Mouse (Mus musculus) liver (tissue): ENCODE data around the gene Cbln1.

ENCODE experiments used
- DNase-seq: peaks from one replicate; pipeline ENCODE4 v3.0.0-alpha.2; 2020; ENCODE audit warnings: mixed read lengths

Cbln1 gene

DNA sequence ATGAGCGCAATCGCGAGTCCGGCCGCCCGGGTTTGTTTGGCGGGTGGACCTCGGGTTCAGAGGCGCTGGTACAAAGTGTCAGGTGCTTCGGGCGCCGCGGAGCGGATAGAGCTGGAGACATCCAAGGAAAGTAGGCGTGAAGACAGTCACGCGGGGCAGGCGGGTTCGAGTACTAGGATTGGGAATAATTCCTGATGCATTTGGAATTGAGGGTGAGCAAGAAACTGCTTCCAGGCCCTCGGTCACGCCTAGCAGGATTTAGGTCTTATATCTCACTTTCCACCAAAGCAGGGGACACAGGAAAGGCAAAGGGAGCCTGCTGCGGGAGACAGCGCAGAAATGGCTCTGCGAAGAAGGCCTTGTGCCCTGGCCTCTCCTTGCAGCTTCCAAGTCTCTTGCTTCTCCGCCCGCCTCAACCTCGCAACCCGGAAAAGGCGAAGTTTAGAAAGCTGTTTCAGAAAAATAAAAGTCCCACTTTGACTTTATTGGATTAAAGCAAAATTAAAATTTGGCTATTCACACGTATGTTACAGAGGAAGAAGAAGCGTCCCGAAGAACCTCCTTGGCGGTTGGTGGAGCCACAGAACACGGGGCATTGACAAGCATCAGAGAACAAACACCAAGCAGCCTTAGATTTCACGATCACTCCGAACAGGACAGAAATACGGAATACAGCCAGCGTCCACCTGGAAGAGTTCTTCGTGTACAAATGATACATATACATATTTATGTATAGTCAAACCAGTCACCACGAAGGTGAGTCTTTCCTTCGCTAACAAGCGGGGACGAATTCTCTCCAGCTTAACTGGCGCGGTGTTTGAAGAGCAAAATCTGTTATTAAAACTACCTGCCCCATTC, 3.2 kb downstream of the Cbln1 start:
- DNase-seq = no peak

DNA sequence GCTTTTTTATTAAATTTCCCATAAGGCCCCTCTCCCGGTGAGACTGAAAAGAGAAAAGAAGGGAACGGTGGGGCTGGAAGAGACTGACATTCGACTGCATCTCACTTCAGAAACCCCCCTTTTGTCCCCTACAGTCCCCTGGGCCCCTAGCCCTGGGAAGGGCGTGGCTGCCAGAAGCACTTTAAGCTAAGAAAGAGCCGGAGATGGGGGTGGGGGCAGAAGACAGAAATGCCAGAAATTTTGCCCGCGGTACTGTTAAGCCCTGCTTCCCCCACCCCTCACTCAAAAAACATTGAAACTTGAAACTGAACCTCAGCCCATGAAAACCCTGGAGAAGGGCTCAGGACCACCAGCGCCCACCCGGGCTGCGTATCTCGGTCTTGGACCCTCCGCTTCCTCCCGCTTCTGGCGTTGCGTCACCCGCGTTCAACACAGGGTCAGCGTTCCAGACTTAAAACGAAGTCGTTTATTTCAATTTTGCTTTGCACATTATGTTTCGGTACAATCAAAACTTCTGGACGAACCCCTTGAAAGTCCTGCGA, 3.9 kb downstream of the Cbln1 start:
- DNase-seq = no peak

DNA sequence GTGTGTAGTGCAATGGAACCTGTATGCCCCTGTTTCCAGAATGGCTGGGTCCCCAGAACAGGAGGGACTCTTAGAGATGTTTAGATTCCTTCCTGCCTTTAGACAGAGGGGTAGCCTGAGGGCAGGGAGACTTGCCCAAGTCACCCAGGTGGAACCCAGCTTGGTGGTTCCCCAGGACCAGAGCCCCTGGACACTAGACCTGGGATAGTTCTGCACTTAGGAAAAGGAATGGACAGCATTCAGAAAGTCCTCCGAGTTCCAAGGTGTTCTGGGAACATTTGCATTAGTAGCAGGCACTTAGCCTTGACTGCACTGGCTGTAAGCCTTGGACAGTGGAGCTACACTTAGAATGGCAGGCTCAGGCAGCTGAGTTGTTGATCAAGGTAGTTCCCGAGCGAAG, 4.5 kb downstream of the Cbln1 start:
- no peak for DNase-seq

DNA sequence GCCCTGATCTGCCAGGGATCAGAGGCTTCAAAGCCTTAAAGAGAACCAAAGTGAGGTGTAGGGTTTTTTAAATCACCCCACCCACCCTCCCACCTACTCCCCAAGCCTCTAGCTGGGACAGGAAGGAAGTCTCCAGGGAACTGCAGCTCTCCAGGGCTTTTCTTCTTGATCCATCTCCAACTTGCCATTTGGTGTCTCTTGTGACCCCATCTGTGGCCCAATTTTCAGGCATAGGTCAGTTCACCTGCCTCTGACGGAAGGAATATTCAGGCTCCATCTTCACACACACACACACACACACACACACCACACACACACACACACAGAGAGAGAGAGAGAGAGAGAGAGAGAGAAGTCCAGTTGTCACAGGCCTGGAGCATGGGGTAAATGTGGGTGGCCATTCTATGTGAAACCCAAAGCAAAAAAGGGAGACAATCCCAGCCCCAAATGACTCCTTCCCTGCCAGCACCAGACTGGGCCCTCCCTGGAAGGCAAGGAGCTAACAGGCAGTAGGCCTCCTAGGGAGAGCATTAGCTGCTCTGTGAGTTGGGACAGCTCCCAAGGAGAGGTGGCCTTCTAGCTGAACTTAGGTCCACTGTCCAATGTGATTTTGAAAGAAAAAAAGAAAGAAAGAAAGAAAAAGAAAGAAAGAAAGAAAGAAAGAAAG, 5.3 kb downstream of the Cbln1 start:
- no peak for DNase-seq

DNA sequence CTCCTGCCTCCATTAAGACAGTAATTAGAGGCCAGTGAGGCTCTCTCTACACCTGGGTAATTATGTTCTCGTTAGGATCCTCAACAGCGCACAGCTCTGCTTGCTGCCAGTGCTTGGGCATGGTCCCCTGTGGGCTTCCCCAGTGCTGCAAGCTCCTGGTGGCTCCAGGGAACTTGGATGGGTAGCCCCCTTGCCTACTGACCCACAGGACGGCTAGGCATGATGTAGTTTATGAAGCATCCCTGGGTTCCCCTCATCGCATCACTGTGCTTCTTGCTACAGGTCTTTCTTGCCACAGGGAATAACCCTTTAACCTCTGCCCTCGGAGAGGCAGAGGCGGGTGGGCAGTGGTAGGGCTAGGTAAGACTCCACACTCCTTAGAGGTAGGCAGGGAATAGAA, 6.1 kb downstream of the Cbln1 start:
- DNase-seq = no peak

DNA sequence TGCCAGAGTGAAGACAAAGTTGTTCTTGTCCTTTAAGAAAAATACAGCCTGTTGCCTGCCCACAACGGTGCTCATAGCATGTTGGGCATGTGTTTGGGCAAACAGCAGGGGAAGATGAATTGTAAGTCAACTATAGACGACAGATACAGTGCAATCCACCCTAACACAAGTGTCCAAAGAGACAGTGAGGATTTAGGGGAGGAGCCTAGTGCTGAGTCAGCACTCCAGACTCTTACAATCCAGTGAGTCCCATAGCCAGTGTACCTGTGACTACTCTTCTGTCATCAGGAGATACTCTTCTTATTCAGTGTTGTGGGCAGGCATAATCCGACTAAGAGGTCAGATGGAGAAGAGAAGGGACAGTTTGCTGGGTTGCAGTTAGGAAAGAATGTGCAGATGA, 8.0 kb downstream of the Cbln1 start:
- DNase-seq = no peak

DNA sequence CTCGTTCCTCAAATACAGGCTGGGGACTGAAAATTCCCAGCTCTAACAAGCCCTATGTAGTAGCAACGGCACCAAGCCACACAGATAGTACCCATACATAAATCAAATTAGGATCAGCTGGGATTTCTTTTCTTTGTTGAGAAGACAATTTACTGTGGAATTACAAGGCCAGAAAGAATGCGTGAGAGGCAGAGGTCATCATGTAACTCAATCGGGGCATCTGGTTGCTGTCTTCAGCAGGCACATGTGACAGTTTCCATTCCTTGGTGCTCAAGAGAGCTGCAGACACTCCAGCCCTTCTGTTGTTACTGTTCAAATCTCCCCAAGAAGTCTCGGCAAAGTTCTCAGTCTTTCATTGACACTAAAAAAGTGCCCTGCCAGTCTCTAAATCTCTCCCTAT, 10.6 kb downstream of the Cbln1 start:
- no peak for DNase-seq

DNA sequence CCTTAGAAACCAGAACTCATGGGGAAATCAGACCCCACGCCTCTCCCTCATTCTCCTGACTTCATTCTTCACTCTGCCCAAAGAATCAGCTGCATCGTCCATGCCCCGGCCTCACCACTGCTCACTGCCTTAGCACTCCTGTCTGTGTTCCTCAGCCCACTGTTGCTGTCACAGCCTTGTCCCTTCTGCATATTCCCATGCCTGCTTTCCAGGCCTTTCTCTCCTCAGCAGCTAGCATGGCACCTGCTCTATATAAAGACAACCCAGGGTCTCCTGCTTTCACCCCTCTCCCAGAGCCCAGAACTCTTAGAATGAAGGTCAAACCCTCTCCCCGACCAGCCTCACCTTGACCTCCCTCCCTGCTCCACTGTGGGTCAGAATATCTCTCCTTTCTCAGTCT, 15.5 kb downstream of the Cbln1 start:
- no peak for DNase-seq

DNA sequence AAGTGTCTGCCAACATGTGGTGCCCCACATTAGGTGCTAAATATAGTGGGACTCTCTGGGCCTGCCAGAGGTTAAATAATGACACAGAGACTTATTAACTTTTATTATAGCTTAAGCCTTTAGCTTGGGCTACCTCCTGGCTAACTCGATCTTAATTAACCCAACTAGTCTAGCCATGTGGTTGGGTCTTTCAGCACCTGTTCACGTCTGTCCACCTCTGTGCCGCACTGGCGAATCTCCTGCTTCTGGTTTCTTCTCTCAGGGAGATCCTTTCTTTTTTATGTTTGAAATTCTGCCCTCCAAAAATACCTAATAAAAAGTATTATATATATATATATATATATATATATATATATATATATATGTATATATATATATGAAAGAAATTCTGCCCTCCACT, 19.6 kb downstream of the Cbln1 start:
- DNase-seq = no peak

DNA sequence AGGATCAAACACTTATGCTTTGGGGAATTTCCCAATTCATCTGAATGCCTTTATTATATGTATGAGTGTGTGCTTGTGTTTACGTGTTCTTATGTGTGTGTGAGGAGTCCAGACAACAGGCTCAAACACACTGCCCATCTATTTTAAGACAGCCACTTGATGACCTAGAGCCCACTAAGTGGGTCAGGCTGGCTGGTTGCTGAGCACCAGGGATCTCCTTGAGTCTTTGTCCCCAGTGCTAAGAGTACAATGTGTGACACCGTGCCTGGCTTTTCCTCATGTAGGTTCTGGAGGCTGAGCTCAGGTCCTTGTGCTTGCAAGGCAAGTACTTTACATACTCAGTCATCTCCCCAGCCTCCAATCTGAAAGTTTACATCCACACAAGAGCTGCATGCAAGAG, 20.7 kb downstream of the Cbln1 start:
- DNase-seq = no peak

DNA sequence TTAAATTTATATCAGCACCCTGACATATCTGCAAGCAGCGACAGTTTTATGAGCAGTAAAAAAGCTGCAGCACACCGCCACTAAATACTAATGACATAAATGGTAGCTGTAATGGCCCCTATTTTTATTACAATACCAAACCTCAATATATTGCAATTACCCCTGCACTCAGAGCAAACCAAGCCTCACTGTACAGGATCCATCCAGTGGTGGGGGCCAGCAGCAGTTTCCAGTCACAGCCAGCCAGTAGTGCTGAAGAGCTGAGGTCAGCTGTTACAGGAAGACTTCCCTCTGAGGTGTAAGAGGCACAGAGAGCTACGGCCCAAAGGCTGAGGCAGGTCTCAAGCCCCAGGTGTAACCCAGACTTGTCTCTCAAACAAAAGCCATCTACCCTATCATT, 37.8 kb downstream of the Cbln1 start:
- no peak for DNase-seq

DNA sequence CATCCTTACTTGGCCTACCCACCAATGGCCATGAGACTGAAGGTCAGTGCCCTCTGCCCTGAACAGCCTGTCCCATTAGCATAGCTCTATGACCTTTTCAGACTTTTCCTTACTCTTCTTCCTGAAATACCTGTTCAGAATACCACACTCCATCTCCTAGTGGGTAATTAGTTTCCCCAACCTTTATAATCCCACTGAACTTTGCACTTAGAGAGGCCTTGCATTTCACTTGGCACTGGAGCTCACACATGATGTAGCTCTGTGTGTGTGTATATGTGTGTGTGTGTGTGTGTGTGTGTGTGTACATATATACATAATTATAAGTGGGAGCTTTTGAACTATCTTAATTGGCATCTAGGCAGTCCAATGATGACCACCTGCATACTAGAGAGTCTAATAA, 45.2 kb downstream of the Cbln1 start:
- DNase-seq = no peak

DNA sequence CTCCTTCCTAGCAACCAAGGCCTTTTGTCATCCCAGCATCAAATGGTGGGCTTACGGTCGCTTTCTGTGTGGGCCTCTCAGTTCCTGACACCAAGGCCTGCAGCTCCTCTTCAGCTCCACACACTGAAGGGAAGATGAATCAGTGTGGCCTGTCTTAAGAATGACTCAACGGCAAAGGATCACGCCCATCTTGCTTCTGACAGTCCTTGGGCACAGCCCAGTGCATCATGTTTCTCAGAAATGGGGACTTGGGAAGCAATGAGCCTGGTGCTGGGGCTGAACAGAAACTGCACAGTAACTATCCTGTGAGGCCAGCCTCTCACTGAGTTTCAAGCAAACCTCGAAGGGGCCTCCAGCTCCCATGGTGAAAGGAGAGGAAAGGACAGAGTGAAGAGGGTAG, 47.7 kb downstream of the Cbln1 start:
- no peak for DNase-seq

DNA sequence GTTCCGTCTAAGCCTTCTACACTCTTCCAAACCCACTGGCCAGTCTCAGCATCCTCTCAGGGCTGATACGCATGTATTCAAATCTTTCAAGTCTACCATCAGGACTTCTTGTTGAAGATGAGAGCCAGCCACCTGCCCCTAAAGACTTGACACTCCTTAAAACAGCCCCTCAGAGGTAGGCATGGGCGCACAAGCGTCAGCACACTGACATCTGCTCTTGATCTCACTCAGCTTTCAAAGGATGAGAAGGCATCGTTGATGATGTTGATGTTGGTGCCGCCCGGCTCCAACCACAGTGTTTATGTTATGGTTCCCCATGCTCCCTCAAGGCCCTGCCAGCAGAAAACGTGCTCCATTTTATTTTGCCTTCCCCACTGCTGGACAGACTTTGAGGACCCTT, 50.7 kb downstream of the Cbln1 start:
- DNase-seq = no peak
